Mouse (Mus musculus) erythroblast, embryonic 14.5 days (primary cell): ENCODE results near the gene Uba6.

Experiments
- GATA1 ChIP-seq: IDR thresholded peaks from 2 replicates; pipeline ENCODE4 v1.6.1; 2012; ENCODE audit warnings: low read length, inconsistent platforms, mixed read lengths
- TAL1 ChIP-seq: IDR thresholded peaks from 3 replicates; pipeline ENCODE4 v1.6.1; 2012; ENCODE audit warnings: low read length, inconsistent platforms, mixed read lengths

DNA sequence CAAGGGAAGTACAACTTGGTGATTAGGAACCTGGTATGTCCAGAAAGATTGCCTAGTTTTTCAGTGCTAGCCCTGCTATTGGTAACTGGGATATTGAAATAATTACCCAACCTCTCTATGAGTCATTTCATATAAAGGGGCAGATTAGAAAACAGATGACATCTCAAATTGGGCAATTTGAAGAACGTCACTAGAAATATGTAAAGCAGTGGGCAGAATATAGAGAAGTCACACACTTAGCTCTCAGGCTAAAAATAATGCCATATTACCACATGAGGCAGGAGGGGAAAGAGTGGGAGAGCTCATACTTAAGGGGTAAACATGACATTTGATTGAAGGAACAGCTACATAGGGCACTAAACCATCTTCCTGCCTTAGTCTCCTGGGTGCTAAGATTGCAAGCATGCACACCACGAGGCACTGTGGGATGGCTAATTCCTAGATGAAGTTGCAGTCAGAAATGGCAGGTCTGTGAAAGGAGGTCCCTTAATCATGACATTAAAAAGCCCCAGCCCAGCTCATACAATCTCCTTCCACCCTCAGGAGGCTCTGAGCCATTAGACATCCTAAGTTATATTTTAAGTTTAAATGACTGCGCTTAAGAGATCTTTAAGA lies 93.8 kb downstream of the Uba6 start:
- no peak for TF ChIP-seq GATA1
- TF ChIP-seq TAL1 = no peak
